Mouse (Mus musculus): ENCODE results near the gene Fam166a. TPM values are rescaled to one million over a fixed set of nuclear protein-coding genes. Genes with fewer than 3 reads are reported as not detected.

Fam166a gene
- total RNA-seq, 4 experiments from 2014 or later, result 1.4 TPM; not detected in 3

DNA sequence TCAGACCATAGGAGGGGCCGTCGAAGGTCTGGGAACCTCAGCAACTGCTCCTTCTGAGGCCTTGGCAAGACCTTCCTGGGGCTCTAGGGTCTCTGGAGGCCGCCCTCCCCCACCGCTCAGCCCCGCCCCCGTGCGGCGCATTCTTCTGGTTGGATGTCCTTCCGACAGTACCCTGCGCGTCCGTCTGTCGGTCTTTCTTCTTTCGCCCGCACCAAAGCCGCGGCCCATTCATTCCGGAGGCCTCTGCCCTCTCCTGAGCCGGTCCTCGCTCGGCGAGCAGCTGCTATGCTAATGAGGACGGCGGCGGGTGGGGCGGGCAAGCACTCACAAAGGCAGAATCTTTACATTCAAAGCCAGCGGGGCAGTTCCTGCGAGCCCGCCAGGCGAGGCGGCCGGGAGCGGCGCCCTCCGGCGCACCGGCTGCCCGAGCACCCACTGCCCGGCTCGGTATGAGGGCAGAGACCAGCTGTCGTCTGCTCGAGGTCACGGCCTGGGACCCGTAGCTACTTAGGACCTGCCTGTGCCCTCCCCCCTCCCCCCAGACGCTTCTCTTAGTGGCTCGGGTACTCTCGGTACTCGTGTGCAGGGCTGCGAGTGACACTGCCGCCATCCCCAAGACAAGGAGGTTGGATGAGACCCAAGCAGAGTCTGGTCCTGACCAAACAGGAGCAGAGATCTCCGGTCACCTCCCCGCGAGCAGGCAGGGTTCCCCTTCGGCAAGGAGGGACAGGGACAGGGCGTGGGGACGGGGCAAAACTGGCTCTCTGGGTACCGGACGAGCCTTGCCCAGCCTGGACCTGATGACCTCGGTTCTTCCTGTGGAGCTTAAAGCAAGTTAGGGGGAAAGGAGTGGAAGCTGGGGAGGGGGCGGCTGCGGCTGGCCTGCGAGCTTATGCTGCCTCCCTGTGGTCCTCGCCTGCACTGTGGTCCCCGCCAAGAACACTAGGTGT is 32.6 kb upstream of the Fam166a start:
- DNase-seq (ENCODE audit: low spot score in 2 of 2), result no peak

DNA sequence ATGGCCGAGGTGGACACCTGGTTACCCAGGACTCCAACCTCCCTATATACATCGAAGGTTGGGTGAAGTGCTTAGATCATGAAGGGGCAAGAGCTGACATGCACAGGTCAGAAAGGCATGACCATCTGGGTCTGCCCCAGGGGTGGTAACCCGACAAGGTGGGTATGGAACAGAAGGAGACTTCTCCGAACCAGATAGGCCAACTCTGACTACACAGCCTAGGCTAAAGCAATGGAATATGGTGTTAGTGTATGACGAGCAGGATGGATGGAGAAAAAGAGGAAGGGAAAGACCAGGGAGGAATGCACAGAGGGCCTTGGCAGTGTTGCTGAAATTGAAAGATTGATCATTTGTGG is 32.0 kb upstream of the Fam166a start:
- DNase-seq (ENCODE audit: low spot score in 2 of 2), result no peak

- DNase-seq (ENCODE audit: low spot score in 2 of 2), result no peak
Observed at GRCm38 (mm10) chr2:25187841-25188240, 30.7 kb upstream of the Fam166a start.

DNA sequence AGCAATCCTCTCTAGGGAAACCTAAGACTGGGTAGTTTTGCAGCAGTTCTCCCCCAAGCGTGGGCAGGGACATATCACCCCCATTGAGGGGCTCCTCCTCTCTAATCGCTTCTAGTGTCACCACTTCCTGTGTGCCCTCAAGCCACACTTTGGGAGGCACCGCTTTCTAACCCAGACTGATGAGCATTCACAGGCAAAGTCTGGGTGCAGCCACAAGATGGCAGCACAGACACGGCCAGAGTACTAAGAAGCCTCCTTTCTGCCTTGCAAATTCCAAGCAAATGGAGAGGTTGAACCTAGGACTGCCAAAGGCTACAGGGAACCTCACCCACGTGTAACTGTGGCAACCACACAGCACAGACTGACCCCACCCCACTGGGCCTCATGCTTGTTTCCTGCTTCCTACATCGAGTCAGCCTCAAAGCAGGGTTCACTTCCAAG is 25.2 kb upstream of the Fam166a start:
- DNase-seq (ENCODE audit: low spot score in 2 of 2), result peak in 1 of 2 experiments; percentile 69

DNA sequence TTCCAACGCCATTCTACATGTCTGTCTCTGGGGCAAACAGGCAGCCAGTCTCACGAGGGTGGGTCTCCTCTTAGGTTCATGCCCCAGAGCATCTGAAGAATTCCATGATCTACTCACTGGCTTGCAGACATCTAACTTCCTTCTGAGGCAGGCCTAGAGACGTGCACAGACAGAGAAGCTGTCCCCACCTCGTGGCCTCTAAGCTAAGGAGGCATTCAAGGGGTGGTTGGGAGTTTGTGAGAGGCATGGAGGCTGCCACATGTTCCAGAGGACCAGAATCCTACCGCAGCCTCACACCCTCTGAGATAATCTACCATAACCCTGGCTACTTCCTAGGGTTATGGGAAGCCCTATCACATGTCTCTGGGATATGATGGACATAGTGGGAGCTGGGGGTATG is 24.5 kb upstream of the Fam166a start:
- DNase-seq (ENCODE audit: low spot score in 2 of 2), result no peak

DNA sequence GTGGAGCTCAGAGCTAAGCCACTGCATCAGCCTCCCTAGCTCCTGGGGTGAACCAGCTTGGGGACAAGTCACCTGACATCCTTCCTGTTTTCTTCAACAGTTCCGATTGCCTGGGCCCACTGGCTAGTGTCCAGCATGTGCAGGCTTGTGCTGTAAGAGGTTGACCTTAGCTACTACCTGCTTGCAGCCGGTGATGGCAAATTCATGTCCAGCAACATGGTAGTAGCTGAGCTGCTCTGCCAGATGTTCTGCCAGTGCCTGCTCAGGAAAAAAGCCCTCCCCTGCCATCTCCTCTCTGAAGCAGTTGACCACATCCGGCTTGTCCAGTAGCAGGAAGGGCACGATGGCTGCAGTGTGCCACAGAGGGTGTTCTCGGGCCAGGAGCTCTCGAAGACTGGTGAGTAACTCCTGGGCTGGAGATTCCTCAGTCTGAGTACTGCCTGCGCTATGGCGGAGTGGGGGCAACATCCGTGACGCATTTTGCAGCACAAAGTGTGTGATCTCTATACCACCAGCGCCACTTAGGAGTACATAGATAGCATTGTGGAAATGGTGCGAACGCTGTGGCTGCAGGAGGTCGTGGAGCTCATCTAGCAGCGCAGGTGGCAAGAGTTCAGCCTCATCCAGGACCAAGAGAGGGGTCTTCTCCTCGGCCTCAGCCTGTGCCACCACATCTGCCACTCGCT is 23.9 kb upstream of the Fam166a start:
- no peak for DNase-seq (ENCODE audit: low spot score in 2 of 2)

- no peak for DNase-seq (ENCODE audit: low spot score in 2 of 2)
Observed at GRCm38 (mm10) chr2:25195211-25196156, 23.1 kb upstream of the Fam166a start.

GRCm38 (mm10) chr2:25196172-25196954 is 22.2 kb upstream of the Fam166a start, which contains the start of gene Tor4a:
Gene Tor4a (minus strand): TSS chr2:25196886.
- DNase-seq (ENCODE audit: low spot score in 2 of 2), result no peak

DNA sequence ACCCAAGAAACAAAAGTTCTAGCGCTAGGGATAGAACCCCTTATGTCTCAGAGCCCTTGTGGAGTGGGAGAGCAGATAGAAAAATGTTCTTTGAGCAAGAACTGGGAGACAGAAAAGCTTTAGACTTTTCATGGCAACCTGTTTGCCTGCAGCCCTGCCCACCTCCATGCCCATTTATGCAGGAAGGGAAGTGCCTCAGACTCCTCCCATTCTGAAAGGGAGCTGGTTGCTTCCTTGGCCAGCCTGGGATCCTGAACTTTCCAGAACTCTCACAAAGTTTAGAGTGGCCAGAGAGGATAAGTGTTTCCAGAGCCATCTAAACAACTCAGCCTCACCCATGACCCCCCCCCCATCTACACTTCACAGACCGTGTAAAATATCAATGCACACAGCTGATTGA is 21.4 kb upstream of the Fam166a start:
- no peak for DNase-seq (ENCODE audit: low spot score in 2 of 2)

- DNase-seq (ENCODE audit: low spot score in 2 of 2), result no peak
Observed at GRCm38 (mm10) chr2:25197946-25198345, 20.6 kb upstream of the Fam166a start.

DNA sequence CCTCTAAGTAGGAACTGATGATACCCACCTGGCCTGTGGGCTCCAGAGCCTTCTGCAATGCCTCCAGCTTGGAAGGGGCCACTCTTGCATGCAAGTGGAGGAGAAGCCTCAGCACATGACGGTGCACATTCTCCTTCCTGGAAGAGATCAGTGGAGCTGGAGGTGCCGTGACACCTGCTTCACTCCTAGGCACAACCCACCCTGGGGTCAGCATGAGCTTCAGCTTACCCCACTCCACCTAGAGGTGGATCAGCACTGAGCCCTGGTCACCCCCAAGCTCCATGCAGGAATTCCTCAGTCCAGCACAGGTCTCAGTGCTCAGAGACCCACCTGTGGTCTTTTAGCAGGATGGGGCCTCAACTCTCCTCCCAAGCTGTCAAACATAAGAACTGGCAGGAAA is 17.9 kb upstream of the Fam166a start:
- DNase-seq (ENCODE audit: low spot score in 2 of 2), result no peak

- DNase-seq (ENCODE audit: low spot score in 2 of 2), result no peak
Observed at GRCm38 (mm10) chr2:25203631-25204214, 14.8 kb upstream of the Fam166a start.

DNA sequence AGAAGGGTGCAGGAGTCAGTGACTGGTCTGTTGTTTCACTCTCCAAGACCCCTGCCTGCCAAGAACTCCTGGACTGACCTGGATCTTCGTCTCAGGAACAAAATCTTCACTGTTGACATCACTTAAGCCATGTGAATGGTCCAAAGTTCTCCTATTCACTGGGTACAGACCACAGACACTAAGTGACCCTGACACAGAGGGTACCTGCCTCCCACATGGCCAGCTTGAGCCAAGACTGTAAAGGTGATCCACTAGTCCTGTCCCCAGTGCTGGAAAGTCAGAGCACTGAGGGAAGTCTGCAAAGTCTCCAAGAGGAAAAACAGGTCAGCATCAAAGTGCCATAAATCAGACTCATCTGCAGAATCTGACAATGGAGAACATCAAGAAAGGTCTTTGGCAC is 11.0 kb upstream of the Fam166a start:
- DNase-seq (ENCODE audit: low spot score in 2 of 2), result no peak

DNA sequence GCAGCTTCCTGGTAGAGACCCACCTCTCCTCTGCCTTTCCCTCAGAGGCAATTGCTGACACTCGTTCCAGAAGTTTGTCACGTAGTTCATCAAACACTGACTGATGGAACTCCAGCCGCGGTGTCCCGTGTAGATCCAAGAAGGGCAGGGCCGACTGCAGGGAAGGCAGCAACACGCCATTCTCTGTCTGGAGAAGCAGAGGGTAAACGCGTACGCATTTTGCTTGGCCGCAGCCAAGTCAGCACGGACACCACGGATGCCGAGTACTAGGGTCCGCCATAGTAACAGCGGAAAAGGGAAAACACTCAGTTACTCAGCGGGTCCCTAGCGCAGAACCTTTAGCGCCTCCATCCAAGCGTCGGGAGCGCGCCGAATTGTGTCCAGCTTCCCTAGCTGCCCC is 7.9 kb upstream of the Fam166a start:
- no peak for DNase-seq (ENCODE audit: low spot score in 2 of 2)

DNA sequence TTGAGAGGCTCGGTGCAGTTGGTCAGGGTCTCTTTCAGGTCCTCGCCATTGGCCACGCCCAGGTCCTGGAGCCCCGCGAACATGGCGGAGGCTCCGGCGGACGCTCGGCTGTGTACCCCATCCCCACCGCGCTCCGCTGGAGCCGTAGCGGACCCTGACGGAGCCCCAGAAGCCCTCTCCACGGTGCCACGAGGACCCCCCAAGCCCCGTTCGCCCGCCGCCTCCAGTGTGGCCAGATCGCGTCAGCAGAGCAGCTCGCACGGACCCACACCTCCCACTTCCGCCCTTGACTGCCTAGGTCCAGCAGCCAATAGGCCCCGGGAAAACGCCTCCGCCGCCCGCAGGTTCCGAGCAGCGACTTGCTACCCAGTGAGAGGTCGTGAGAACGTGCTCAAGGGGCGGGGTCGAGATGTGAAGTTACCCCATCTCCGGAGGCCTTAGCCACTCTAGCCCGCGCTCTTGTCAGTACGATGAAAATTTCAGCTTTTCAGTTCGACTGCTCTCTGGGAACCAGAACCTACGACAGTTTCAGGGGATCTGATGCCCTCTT is 7.3 kb upstream of the Fam166a start, which contains the start of gene Nelfb:
Gene Nelfb, minus strand, starts transcription at position 369 of the 550 bp plus-strand sequence.
- peak; percentile 71 to 78 for DNase-seq (ENCODE audit: low spot score in 2 of 2)

GRCm38 (mm10) chr2:25213266-25213865 is 5.2 kb upstream of the Fam166a start:
- DNase-seq (ENCODE audit: low spot score in 2 of 2), result no peak

DNA sequence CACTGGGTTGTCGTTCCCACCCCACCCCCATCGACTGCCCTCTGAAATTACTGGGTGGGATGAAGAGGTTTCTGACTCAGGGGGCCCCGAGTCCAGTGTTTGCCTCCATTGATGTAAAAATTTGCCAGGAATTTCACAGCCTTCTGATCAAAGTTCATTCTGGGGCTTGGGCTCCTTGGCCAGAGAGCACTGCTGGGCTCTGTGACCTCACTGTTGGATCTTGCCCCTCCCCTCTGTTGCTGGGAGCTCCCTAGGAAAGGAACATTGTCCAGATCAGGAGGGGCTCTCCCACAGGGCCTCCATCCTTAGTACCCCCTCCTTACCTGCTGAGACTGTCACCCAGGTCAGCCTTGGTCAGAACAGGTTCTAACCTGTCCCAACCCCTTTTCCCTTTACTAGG is 4.1 kb upstream of the Fam166a start, which contains the start of gene Stpg3:
Gene Stpg3, minus strand, starts transcription at position 194 of the 400 bp plus-strand sequence.
- no peak for DNase-seq (ENCODE audit: low spot score in 2 of 2)

GRCm38 (mm10) chr2:25217666-25218065 is 879 bp upstream of the Fam166a start:
- DNase-seq (ENCODE audit: low spot score in 2 of 2), result no peak

GRCm38 (mm10) chr2:25221331-25221772 is 2.8 kb downstream of the Fam166a start:
- no peak for DNase-seq (ENCODE audit: low spot score in 2 of 2)

All from left cerebral cortex, adult 8-10 months (tissue).